Mouse (Mus musculus): ENCODE data around the gene Ptprn2.

- no peak for TF ChIP-seq POLR2A (IDR thresholded peaks at IDR 0.05; ENCODE audit: borderline replicate concordance, extremely low read depth, insufficient read depth, insufficient read length, poor library complexity, severe bottlenecking)
- TF ChIP-seq CTCF (IDR thresholded peaks at IDR 0.05; ENCODE audit: borderline replicate concordance, extremely low read depth, insufficient read depth, insufficient read length), result no peak
Measured at GRCm38 (mm10) chr12:117254356-117254755, 768.8 kb downstream of the Ptprn2 start.
